7 mouse cellular contexts compared by ENCODE assay signal in the genomic region with DNA sequence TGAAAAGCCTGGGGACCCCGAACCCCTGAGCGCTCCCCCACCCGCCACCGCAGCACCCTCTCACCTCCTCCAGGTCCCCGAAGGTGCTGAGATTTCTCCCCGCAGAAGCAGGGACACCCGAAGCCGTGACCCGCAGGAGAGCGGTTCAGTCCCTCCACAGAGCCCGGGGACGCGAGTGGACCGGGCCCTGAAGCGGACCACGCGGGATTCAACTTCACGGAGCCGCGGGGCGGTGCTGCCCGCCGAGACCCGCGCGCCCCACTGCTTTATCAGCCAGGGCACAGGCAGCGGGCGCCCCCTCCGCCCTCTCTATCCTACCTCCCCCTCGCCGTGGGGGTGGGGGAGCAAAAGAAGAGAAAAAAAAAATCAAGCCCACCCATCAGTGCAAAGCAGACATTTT. TPM values are rescaled to one million over a fixed set of nuclear protein-coding genes. Genes with fewer than 3 reads are reported as not detected.
A peak's percentile ranks its signal among the peaks of the same experiment; 100 is the strongest.
DNase-seq lines count a peak whose midpoint lies in the region; ATAC-seq lines count a peak whose summit lies in the region.

No protein-coding gene starts in this region.

- peak overlapping the region; percentile 66 for H3K4me3 ChIP-seq in embryonic facial prominence, embryonic 11.5 days (ENCODE audit: low read depth, low read length)
- peak overlapping the region; percentile 78 for H3K4me3 ChIP-seq in hindbrain, embryonic 10.5 days
- H3K4me3 ChIP-seq in midbrain, embryonic 12.5 days, result peak overlapping the region; percentile 75

- peak overlapping the region; percentile 98 for H3K4me2 ChIP-seq in embryonic facial prominence, embryonic 11.5 days (ENCODE audit: low read depth, low read length)
- H3K4me2 ChIP-seq in midbrain, embryonic 12.5 days (replicated peaks), result peak overlapping the region; percentile 91

- H3K27me3 ChIP-seq in embryonic facial prominence, embryonic 11.5 days (ENCODE audit: control insufficient read depth, insufficient read depth, low read length), result peaks cover 4% of the 10 kb centered on the region; the same call in 1 of the 2 replicates
- peaks cover 22% of the 10 kb centered on the region for H3K27me3 ChIP-seq in hindbrain, embryonic 10.5 days (ENCODE audit: insufficient read depth, poor library complexity, severe bottlenecking)
- H3K27me3 ChIP-seq in midbrain, embryonic 12.5 days, result 0 out of 2 replicates have a peak, but pooled peaks cover 8% of the 10 kb centered on the region

- H3K4me1 ChIP-seq in embryonic facial prominence, embryonic 11.5 days (ENCODE audit: control insufficient read depth, insufficient read depth, low read length), result peaks cover 4% of the 10 kb centered on the region; the same call in 1 of the 2 replicates
- peaks cover 15% of the 10 kb centered on the region for H3K4me1 ChIP-seq in hindbrain, embryonic 10.5 days (replicated peaks)
- H3K4me1 ChIP-seq in midbrain, embryonic 12.5 days, result peaks cover 5% of the 10 kb centered on the region; the same call in 1 of the 2 replicates

- H3K9me3 ChIP-seq in embryonic facial prominence, embryonic 11.5 days (replicated peaks; ENCODE audit: control insufficient read depth, low read length), result no peaks in the 10 kb centered on the region
- no peaks in the 10 kb centered on the region for H3K9me3 ChIP-seq in hindbrain, embryonic 10.5 days
- H3K9me3 ChIP-seq in midbrain, embryonic 12.5 days, result no peaks in the 10 kb centered on the region

- peak overlapping the region; percentile 60 for H3K9ac ChIP-seq in embryonic facial prominence, embryonic 11.5 days (replicated peaks; ENCODE audit: low read length)
- H3K9ac ChIP-seq in midbrain, embryonic 12.5 days (replicated peaks), result peak overlapping the region; percentile 81

- WGBS in embryonic facial prominence, embryonic 11.5 days, result under 1% methylated on average over 31 of the region's 31 CpGs
- under 1% methylated on average over 31 of the region's 31 CpGs for WGBS in hindbrain, embryonic 10.5 days
- under 1% methylated on average over 30 of the region's 31 CpGs for WGBS in midbrain, embryonic 12.5 days

- peak; percentile 6 to 18 for DNase-seq in layer of hippocampus, postnatal 14 days (ENCODE audit: low spot score in 2 of 2)
- DNase-seq in layer of hippocampus, adult 11-12 months (ENCODE audit: low spot score), result no peak
- no peak for DNase-seq in embryonic facial prominence, embryonic 11.5 days (ENCODE audit: low spot score)
- DNase-seq in hindbrain, embryonic 10.5 days (ENCODE audit: low spot score), result no peak
- no peak for DNase-seq in spleen, adult 12 weeks (ENCODE audit: low spot score)
- DNase-seq in thymus, postnatal 14 days, result no peak

- no peak for ATAC-seq in embryonic facial prominence, embryonic 11.5 days (replicated peaks; ENCODE audit: insufficient number of reproducible peaks, low FRiP score, low TSS enrichment, low read depth)
- peak; percentile 28 for ATAC-seq in midbrain, embryonic 12.5 days (ENCODE audit: low FRiP score, low read depth)

- H3K27ac ChIP-seq in embryonic facial prominence, embryonic 11.5 days (replicated peaks; ENCODE audit: low read depth, low read length), result no peak overlapping the region
- H3K27ac ChIP-seq in hindbrain, embryonic 10.5 days, result peak overlapping the region; percentile 83
- H3K27ac ChIP-seq in midbrain, embryonic 12.5 days (replicated peaks), result peak overlapping the region; percentile 58

- H3K36me3 ChIP-seq in embryonic facial prominence, embryonic 11.5 days (replicated peaks; ENCODE audit: control insufficient read depth, insufficient read depth, low read depth, low read length), result no peaks in the 10 kb centered on the region
- H3K36me3 ChIP-seq in hindbrain, embryonic 10.5 days, result no peaks in the 10 kb centered on the region
- no peaks in the 10 kb centered on the region for H3K36me3 ChIP-seq in midbrain, embryonic 12.5 days

RNA-seq across cellular contexts. Expression of a gene that starts 0.4 kb away (rescaled TPM):
- 10 to 100 TPM; 33.4 to 38.4 TPM for total RNA-seq in layer of hippocampus, postnatal 14 days (2021)
- 0.56 and 0.66 TPM in 2 replicates for polyA plus RNA-seq in embryonic facial prominence, embryonic 11.5 days (2014; fragmentation: Nextera tagmentation; extraction: Ambion mirVana)
- 0.98 and 1.3 TPM in 2 replicates for polyA plus RNA-seq in hindbrain, embryonic 10.5 days (2016; fragmentation: Nextera tagmentation; extraction: Ambion mirVana)
- 3.7 and 4.3 TPM in 2 replicates for polyA plus RNA-seq in midbrain, embryonic 12.5 days (2016; fragmentation: Nextera tagmentation; extraction: Ambion mirVana)

Comparison
In these comparisons a context has a peak if more than half of its experiments do, and no peak if none do; other contexts are left out.
1. DNase-seq: peak in layer of hippocampus, postnatal 14 days (2 of 2); none in layer of hippocampus, adult 11-12 months (single experiment), embryonic facial prominence, embryonic 11.5 days (single experiment), hindbrain, embryonic 10.5 days (single experiment), spleen, adult 12 weeks (single experiment) and thymus, postnatal 14 days (single experiment).
2. Peak in every context shown above with its lines, with median percentiles within 50 percentile points of each other: H3K4me3 ChIP-seq.